Mouse (Mus musculus) cerebellum, adult 18-20 months (tissue): Measurements from ENCODE around the gene P4htm.

Source experiments
- DNase-seq, 2 experiments: peaks; one replicate each; pipeline ENCODE4 v3.0.0; 2021

Gene P4htm

GRCm38 (mm10) chr9:108577934-108578544, 19.4 kb downstream of the P4htm start:
- DNase-seq, result peak; percentile 47 to 58

GRCm38 (mm10) chr9:108577025-108577424, 20.4 kb downstream of the P4htm start:
- no peak for DNase-seq

DNA sequence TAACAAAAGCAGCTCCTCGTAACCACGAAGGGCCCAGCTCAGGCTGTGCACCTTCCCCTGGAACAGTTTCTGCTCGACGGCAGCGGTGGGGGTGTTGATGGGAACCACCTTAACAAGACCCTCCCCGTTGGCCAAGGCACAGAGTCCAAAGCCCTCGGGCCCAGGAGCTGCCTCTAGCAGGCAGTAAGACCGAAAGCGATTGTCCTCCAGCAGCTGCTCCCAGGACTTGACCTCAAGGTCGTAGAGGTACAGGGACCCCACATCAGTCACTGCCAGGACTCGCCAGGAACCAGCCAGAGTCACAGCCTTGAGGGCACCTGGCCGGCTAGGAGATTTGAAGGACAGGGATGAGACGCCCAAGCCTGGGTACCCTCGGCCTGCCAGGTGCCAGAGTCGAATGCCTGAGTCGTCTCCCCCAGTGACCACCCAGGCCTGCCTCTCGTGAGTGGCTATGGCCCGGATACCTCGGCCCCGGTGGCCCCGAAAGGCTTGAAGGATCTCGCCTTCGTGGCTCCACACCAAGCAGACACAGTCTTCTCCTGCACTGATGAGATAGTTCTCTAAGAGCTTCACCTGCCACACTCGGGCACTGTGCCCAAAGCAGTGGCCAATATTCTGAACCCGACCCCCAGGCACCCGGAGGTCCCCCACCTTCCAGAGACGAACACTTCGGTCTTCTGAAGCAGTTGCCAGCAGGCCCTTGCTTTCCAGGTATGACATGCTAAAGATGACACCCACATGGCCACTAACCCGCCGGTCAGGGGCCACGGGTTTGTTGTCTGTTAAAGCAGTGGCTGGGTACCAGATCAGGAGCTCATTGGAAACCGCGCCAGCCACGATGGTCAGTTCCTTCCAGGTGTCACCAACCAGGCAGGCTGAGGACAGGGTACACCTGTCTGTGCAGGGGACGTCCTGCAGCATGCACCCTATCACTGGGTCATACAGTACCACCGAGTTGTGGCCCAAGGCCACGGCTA, 21.9 kb downstream of the P4htm start:
- no peak for DNase-seq

DNA sequence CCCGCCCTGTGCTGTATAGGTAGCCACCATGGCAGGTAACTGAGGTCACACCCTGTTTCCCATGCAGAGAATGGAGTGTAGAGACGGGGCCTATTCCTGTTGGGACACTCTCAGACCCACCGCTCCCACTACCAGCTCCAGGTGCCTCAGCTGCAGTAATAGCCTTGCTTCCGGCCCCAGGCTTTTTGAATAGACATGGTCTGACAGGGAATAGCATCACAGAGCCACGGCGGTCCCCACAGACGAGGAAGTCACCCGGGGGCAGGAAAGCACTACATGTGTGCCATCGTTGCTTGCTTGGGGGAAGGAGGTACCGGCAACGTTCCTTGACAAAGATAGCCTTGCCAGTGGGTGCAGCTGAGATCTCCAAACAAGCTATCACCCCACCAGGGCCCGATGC, 22.5 kb downstream of the P4htm start:
- DNase-seq, result no peak

GRCm38 (mm10) chr9:108573774-108574690, 23.4 kb downstream of the P4htm start:
- peak in 1 of 2 experiments; percentile 61 for DNase-seq

DNA sequence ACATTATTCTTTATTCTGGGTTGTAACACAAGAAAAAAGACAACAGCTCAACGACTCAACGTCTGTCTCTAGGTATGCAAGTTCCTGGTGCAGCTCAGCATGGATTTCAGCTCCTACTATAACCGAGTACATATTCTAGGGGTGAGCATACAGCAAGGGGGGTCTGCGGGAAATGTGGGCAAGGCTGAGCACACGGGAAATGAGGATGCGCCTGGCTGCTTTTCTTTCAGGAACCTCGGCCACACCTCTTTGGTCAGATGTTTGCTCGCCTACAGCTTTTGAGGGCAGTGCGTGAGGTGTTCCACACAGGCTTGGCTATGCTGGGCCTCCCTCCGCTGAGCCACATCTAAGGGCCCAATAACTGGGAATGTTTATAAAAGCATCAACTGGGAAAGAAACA, 25.1 kb downstream of the P4htm start:
- DNase-seq, result no peak

DNA sequence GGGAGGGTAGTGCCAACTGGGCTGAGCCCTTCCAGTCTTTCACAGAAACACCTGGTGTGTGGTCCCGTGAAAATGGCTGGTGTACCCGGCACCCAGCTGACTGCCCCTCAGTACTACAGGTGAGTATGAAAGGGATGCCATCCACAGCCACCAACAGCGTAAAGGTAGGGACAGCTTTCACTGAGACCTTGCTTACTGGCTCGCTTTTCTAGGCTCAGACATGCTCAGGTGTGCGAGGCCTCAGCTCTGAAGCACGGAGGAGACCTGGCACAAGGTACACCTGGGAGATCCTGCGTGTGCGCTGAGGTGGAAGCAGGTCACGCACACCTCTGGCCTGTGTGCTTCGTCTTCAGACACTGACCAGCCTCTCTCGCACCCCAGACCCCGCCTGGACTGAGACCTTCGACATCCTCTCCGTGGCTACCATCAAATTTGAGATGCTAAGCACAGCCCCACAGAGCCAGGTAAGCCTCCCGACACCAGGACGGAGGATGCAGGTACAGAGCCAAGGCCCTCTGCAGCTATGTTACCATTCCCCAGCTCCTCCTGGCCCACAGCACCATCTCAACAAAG, 26.0 kb downstream of the P4htm start:
- DNase-seq, result no peak

- peak; percentile 66 to 75 for DNase-seq
These were observed 27.1 kb downstream of the P4htm start for GRCm38 (mm10) chr9:108570207-108570896.

GRCm38 (mm10) chr9:108569381-108570206, 27.9 kb downstream of the P4htm start, which contains the start of gene Dalrd3:
Gene Dalrd3 (plus strand): TSS chr9:108569886.
- DNase-seq, result peak; percentile 87 to 94

GRCm38 (mm10) chr9:108568511-108568921, 29.0 kb downstream of the P4htm start:
- no peak for DNase-seq

DNA sequence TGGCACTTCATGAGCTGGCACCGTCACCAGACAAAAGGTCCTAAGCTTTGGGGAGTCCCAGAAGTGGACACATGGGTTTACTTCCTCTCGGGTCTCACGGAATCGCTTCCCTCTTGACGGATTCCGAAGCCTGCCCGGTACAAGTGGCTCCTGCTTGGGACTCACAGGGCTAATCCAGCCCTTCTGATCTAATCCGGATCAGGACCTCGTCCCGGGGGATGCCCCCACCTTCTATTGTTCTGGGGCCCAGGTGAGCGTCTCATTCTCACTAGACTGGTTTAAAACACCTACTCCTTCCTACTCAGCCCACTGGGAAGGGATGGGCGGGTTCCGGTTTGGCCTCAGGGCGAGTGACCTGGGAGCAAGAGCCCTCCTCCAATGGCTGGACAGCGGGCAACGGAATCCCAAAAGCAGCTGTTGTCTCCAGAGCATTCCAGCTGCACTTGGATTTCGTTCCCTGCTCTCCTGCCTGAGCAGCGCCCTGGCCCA, 29.5 kb downstream of the P4htm start:
- no peak for DNase-seq

DNA sequence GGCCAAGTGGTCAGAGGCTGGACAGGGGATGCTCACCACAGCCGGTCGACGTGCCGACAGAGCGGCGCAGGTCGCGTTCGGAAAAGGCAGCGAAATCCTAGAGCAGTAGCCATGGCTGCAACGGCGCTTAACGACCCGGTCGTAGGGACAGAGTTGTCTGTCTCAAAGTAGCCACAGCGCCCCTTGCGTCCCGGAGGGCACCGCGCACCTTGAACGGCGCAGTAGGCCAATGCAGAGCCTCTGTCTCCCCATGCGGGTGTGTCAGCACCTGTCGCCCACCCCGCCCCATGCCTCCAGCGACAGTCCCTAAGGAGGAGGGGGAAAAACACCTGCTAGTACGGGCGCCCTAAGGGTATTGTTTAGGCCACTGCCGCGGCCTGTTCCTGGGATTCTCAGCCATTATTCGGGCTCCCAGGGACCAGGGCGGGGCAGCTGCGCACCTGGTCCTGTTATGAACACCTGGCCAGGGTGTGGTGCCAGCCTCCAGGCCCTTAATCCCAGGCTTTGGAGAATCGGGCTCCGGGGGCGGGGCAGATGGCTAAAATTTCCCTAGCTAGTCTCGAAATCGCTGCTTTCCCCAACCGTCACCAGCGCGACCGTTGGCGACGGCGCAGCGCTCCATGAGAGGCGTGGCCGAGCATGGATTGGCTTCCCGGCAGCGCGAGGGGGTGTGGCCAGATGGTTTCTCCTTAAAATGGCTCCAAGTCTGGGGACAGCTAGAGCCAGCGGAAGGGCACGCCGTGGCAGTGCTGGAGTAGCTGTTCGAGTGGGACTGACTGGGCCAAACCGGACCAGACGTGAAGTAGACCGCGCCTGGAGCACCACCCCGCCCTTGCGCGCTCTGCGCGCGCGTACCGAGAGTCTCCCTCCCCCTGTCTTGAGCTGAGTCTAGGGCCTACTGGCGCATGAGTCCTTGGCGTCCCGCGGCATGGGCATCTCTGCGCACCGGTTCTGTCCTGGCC, 30.4 kb downstream of the P4htm start, which contains the start of gene Ndufaf3:
TSS of gene Ndufaf3 (minus strand) at position 620 of the 962 bp plus-strand sequence.
- DNase-seq, result peak; percentile 97

GRCm38 (mm10) chr9:108565881-108566814, 31.3 kb downstream of the P4htm start:
- peak in 1 of 2 experiments; percentile 30 for DNase-seq

DNA sequence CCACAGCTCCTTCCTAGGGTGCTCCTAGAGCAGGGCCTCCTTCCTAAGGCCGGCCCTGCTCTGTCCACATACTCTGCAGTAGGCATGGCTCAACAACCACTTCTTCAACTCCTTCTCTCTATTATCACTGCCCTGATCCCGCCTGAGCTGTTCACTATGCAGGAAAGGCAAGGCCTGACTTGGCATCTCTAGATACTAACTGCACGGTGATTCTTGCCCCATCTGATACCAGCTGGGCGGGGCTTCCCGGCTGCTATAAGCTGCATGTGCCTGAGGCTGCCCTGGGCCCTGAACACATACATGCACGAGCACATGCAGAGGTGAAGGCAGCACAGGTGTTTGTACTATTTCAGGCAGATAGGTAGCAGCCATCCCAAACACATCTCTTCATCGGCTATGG, 33.3 kb downstream of the P4htm start:
- no peak for DNase-seq

GRCm38 (mm10) chr9:108563671-108564070, 33.8 kb downstream of the P4htm start:
- no peak for DNase-seq

GRCm38 (mm10) chr9:108560227-108560841, 37.1 kb downstream of the P4htm start, which contains the start of gene Impdh2:
Gene Impdh2 (plus strand): TSS chr9:108560286.
- DNase-seq, result peak; percentile 89 to 91

- no peak for DNase-seq
These were observed 38.3 kb downstream of the P4htm start for GRCm38 (mm10) chr9:108559169-108559568.

GRCm38 (mm10) chr9:108546875-108547274, 50.6 kb downstream of the P4htm start:
- DNase-seq, result no peak
